Comparison of ENCODE assay signal across 8 mouse cellular contexts in the genomic region with DNA sequence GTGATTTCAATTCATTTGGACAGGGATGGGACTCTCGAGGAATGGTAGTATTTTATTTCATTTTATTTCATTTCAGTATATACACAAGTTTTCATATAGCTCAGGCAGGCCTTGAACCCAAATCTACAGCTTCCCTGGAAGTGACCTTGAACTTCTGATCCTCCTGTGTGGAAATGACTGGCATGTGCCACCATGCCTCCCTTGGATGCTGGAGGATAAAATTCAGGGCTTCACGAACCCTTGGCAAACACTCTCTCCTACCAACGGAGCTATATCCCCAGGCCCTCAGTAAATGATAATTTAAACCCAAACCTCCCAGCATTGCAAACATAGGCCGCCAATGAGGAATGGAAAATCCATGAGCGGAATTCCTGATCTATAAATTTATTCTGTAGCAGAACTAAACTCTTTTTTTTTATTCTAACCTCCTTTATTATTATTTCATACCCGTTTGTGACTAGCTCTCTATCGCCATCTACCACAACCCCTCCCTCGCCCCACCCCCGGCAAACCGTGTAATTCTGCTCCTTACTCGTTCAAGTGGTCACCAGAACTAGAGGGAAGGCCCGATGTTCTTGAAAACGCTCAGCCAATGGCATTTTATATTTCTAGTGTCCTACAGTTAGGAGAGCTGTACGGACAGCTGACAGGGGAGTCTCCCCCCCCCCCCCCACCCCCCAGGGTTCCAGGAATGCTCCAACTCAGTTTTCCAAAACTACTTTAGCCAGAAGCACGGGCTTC. TPM values are rescaled to one million over a fixed set of nuclear protein-coding genes. Genes with fewer than 3 reads are reported as not detected.
DNase-seq lines count a peak whose midpoint lies in the region; ATAC-seq lines count a peak whose summit lies in the region.

No protein-coding gene starts in this region.

- DNase-seq in retina, postnatal 1 day = peak; percentile 27
- no peak for DNase-seq in retina, embryonic 14.5 days (ENCODE audit: low spot score)
- DNase-seq in c-Kit-positive CD71-positive TER-119-negative erythroid progenitor cells, embryonic 14.5 days (ENCODE audit: low read depth) = peak; percentile 53
- peak; percentile 60 to 71 for DNase-seq in heart, postnatal 10 days
- peak; percentile 56 for DNase-seq in liver, embryonic 11.5 days (ENCODE audit: low spot score)
- DNase-seq in naive thymus-derived CD4-positive, alpha-beta T cell, adult 2 months (ENCODE audit: low read depth) = peak; percentile 38

- H3K27ac ChIP-seq in liver, embryonic 11.5 days (ENCODE audit: low read depth, low read length) = peak overlapping the region; percentile 86

- peaks cover 29% of the 10 kb centered on the region for H3K4me1 ChIP-seq in liver, embryonic 11.5 days (replicated peaks; ENCODE audit: control insufficient read depth, insufficient read depth, low read length)

- peak overlapping the region; percentile 95 for H3K4me2 ChIP-seq in liver, embryonic 11.5 days

- peaks cover 14% of the 10 kb centered on the region for H3K36me3 ChIP-seq in liver, embryonic 11.5 days (ENCODE audit: control insufficient read depth, insufficient read depth, low read length)

- H3K9me3 ChIP-seq in liver, embryonic 11.5 days (ENCODE audit: control insufficient read depth, low read length) = no peaks in the 10 kb centered on the region

- H3K9ac ChIP-seq in liver, embryonic 11.5 days (ENCODE audit: low read depth, low read length) = peak overlapping the region; percentile 95

- H3K4me3 ChIP-seq in liver, embryonic 11.5 days (ENCODE audit: low read depth, low read length) = peak overlapping the region; percentile 91

- no peaks in the 10 kb centered on the region for H3K27me3 ChIP-seq in liver, embryonic 11.5 days (replicated peaks; ENCODE audit: control insufficient read depth, insufficient read depth, low read length)

- 17% methylated on average over 15 of the region's 15 CpGs for WGBS in liver, embryonic 11.5 days

- intact Hi-C loops in heart, postnatal 10 days (cut with DNase I) = loop anchor here (2.0 kb wide), 1 partner anchor 20 kb away; no protein-coding TSS in a partner anchor

- ATAC-seq in liver, embryonic 11.5 days (replicated peaks; ENCODE audit: low FRiP score) = no peak
- no peak for ATAC-seq in megakaryocyte progenitor cell, adult 5-6 weeks (replicated peaks; ENCODE audit: poor library complexity)
- ATAC-seq in granulocyte monocyte progenitor cell, adult 5-6 weeks (replicated peaks; ENCODE audit: poor library complexity, severe bottlenecking) = no peak

RNA-seq across cellular contexts. Expression of a gene that starts 1.8 kb away (rescaled TPM):
- 100 to 1,000 TPM; 151 to 155 TPM for total RNA-seq in heart, postnatal 10 days (2021)
- polyA plus RNA-seq in liver, embryonic 11.5 days (2014; fragmentation: Nextera tagmentation; extraction: Ambion mirVana) = 240 and 250 TPM in 2 replicates
- 217 and 227 TPM in 2 replicates for total RNA-seq in megakaryocyte progenitor cell, adult 5-6 weeks (2015)
- 65.4 and 72.7 TPM in 2 replicates for total RNA-seq in megakaryocyte progenitor cell, adult 5-6 weeks (2017)
- 188 and 207 TPM in 2 replicates for total RNA-seq in granulocyte monocyte progenitor cell, adult 5-6 weeks (2014; fragmentation: Nextera tagmentation)
- 65.2 and 82.6 TPM in 2 replicates for total RNA-seq in granulocyte monocyte progenitor cell, adult 5-6 weeks (2017)

RNA-seq across cellular contexts. Expression of a gene that starts 33.4 kb away (rescaled TPM):
- total RNA-seq in heart, postnatal 10 days (2021) = not detected
- 3.9 and 5.1 TPM in 2 replicates for polyA plus RNA-seq in liver, embryonic 11.5 days (2014; fragmentation: Nextera tagmentation; extraction: Ambion mirVana)
- total RNA-seq in megakaryocyte progenitor cell, adult 5-6 weeks (2015) = 0.49 and 0.67 TPM in 2 replicates
- 0.33 TPM in 1 of 2 replicates, not detected in the other for total RNA-seq in megakaryocyte progenitor cell, adult 5-6 weeks (2017)
- total RNA-seq in granulocyte monocyte progenitor cell, adult 5-6 weeks (2014; fragmentation: Nextera tagmentation) = not detected in 2 replicates
- total RNA-seq in granulocyte monocyte progenitor cell, adult 5-6 weeks (2017) = 0.26 TPM in 1 of 2 replicates, not detected in the other

RNA-seq across cellular contexts. Expression of a gene that starts 38.5 kb away (rescaled TPM):
- 10 to 100 TPM; 30.8 to 37.5 TPM for total RNA-seq in heart, postnatal 10 days (2021)
- 1.9 and 2.0 TPM in 2 replicates for polyA plus RNA-seq in liver, embryonic 11.5 days (2014; fragmentation: Nextera tagmentation; extraction: Ambion mirVana)
- not detected in 2 replicates for total RNA-seq in megakaryocyte progenitor cell, adult 5-6 weeks (2015)
- total RNA-seq in megakaryocyte progenitor cell, adult 5-6 weeks (2017) = not detected in 2 replicates
- not detected in 2 replicates for total RNA-seq in granulocyte monocyte progenitor cell, adult 5-6 weeks (2014; fragmentation: Nextera tagmentation)
- 0.13 TPM in 1 of 2 replicates, not detected in the other for total RNA-seq in granulocyte monocyte progenitor cell, adult 5-6 weeks (2017)

Comparison
In these comparisons a context has a peak if more than half of its experiments do, and no peak if none do; other contexts are left out.
1. RNA of a gene that starts 38.5 kb away (total RNA-seq): 30.8 to 37.5 TPM in heart, postnatal 10 days; not detected in megakaryocyte progenitor cell, adult 5-6 weeks and 0.13 TPM in granulocyte monocyte progenitor cell, adult 5-6 weeks; every median in the first group is over 10 times any median in the second.